Mouse (Mus musculus): ENCODE results near the gene Ocln.

DNA sequence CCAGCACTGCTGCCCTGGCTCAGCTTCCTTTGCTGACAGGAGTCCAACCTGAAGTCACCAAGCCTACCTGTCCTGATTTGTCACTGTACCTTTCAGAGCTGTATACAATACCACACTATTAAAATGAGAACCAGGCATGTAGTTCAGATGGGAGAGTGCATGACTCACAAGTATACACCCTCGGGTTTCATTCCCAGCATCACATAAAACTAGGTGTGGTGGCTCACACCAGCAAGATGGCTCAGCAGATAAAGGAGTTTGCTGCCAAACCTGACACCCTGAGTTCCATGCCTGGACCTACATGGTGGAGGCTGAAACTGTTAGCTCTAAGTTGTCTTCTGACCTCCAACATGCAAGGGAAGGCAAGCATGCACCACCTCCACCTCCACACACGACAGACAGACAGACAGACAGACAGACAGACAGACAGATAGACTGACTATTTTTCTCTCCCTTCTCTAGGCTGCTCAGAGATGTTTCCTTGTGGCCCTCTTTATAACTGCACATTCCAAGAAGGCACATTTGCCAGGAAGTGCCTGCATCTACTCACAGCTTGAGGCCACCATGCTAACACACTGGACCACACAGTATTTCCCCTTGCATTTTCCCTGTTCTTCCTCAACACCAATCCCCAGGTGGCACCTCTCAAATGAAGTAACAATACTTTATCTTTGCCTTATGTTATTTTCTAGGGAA, 88.8 kb downstream of the Ocln start:
- no peak for TF ChIP-seq POLR2A (IDR thresholded peaks at IDR 0.05; ENCODE audit: insufficient read length, low read depth)
- no peak for TF ChIP-seq MYOD1 (IDR thresholded peaks at IDR 0.05; ENCODE audit: control insufficient read depth in 1 of 3, insufficient read length in 2 of 3, low read depth in 2 of 3)
- no peak for TF ChIP-seq E2F4 (IDR thresholded peaks at IDR 0.05; ENCODE audit: insufficient read depth)
- no peak for TF ChIP-seq MYOG (IDR thresholded peaks at IDR 0.05; ENCODE audit: control insufficient read depth in 1 of 3, insufficient read depth in 1 of 3, insufficient read length in 2 of 3, low read depth in 2 of 3)
- TF ChIP-seq USF1 (IDR thresholded peaks at IDR 0.05; ENCODE audit: low read depth): no peak
- TF ChIP-seq MAX (IDR thresholded peaks at IDR 0.05; ENCODE audit: low read depth): no peak
- no peak for TF ChIP-seq CEBPB (IDR thresholded peaks at IDR 0.05; ENCODE audit: insufficient read depth, poor library complexity, severe bottlenecking)
- TF ChIP-seq TCF3 (IDR thresholded peaks at IDR 0.05; ENCODE audit: insufficient read length, low read depth): no peak

Data from myocyte (in vitro differentiated cells).